In genomic region chr11:88863904-88864457, GRCm38 (mm10) we compare ENCODE assay signal across 8 mouse cellular contexts. TPM values are rescaled to one million over a fixed set of nuclear protein-coding genes. Genes with fewer than 3 reads are reported as not detected.
DNase-seq lines count a peak whose midpoint lies in the region; ATAC-seq and TF ChIP-seq lines count a peak whose summit lies in the region.

No protein-coding gene starts in this region.

- TF ChIP-seq POLR2A in testis, adult 2 months (IDR thresholded peaks at IDR 0.05; ENCODE audit: control insufficient read depth, low read depth, low read length): no peak
- TF ChIP-seq POLR2A in brain, embryonic 14.5 days (IDR thresholded peaks at IDR 0.05; ENCODE audit: borderline replicate concordance, extremely low read depth, insufficient read depth, insufficient read length, poor library complexity, severe bottlenecking): no peak

- H3K9me3 ChIP-seq in neural tube, embryonic 15.5 days (replicated peaks): no peaks in the 10 kb centered on the region

- peak overlapping the region; percentile 86 for H3K4me3 ChIP-seq in testis, adult 2 months (ENCODE audit: control insufficient read depth, low read depth, low read length)
- H3K4me3 ChIP-seq in neural tube, embryonic 15.5 days (replicated peaks): peak overlapping the region; percentile 89

- no peak for DNase-seq in testis, postnatal 14 days (ENCODE audit: low spot score)
- peak; percentile 71 for DNase-seq in brain, embryonic 14.5 days (ENCODE audit: low read depth)
- peak; percentile 58 for DNase-seq in gastrocnemius, postnatal 10 days
- peak; percentile 72 for DNase-seq in kidney, adult 18-20 months
- peak; percentile 50 to 51 for DNase-seq in lung, adult 18-20 months

- no peaks in the 10 kb centered on the region for H3K27me3 ChIP-seq in testis, adult 2 months (ENCODE audit: control insufficient read depth, insufficient read depth, low read length)
- H3K27me3 ChIP-seq in neural tube, embryonic 15.5 days (replicated peaks): no peaks in the 10 kb centered on the region

- no peaks in the 10 kb centered on the region for H3K36me3 ChIP-seq in testis, adult 2 months (ENCODE audit: control insufficient read depth, insufficient read depth, low read length)
- no peaks in the 10 kb centered on the region for H3K36me3 ChIP-seq in neural tube, embryonic 15.5 days

- 0 out of 2 replicates have a peak overlapping the region, but pooled peaks have one; percentile 43 for H3K27ac ChIP-seq in testis, adult 2 months (ENCODE audit: control insufficient read depth, insufficient read depth, low read depth, low read length)
- peak overlapping the region; percentile 92 for H3K27ac ChIP-seq in neural tube, embryonic 15.5 days (replicated peaks)

- peak overlapping the region; percentile 99 for H3K4me2 ChIP-seq in neural tube, embryonic 15.5 days

- no peak for TF ChIP-seq CTCF in testis, adult 2 months (IDR thresholded peaks at IDR 0.05; ENCODE audit: control insufficient read depth, insufficient read depth, insufficient replicate concordance, low read depth, low read length)
- no peak for TF ChIP-seq CTCF in brain, embryonic 14.5 days (IDR thresholded peaks at IDR 0.05; ENCODE audit: borderline replicate concordance, extremely low read depth, insufficient read depth, insufficient read length)

- ATAC-seq in neural tube, embryonic 15.5 days (ENCODE audit: low FRiP score): peak; percentile 67
- ATAC-seq in monocyte, adult 5-6 weeks (replicated peaks; ENCODE audit: insufficient number of reproducible peaks, low FRiP score, low TSS enrichment, poor library complexity, severe bottlenecking): no peak

- H3K9ac ChIP-seq in neural tube, embryonic 15.5 days (replicated peaks): peak overlapping the region; percentile 80

- peaks cover 11% of the 10 kb centered on the region for H3K4me1 ChIP-seq in testis, adult 2 months (ENCODE audit: control insufficient read depth, insufficient read depth, low read length)
- peaks cover 27% of the 10 kb centered on the region for H3K4me1 ChIP-seq in neural tube, embryonic 15.5 days

- under 1% methylated on average over 48 of the region's 49 CpGs for WGBS in neural tube, embryonic 15.5 days

RNA-seq across cellular contexts. Expression of gene Akap1, which starts 0.4 kb away (rescaled TPM):
- 535 and 558 TPM in 2 replicates for polyA plus RNA-seq in testis, adult 2 months (2012; rRNA removed)
- polyA plus RNA-seq in brain, embryonic 14.5 days (2012; rRNA removed): 52.8 and 54.1 TPM in 2 replicates
- total RNA-seq in gastrocnemius, postnatal 10 days (2021): 10 to 100 TPM; 66.9 to 77.5 TPM
- polyA plus RNA-seq in neural tube, embryonic 15.5 days (2015; fragmentation: Nextera tagmentation; extraction: Ambion mirVana): 26.0 and 27.6 TPM in 2 replicates
- 0.38 to 2.7 TPM (median 1.2 TPM) in 3 replicates for total RNA-seq in monocyte, adult 5-6 weeks (2017)
